Mouse (Mus musculus) left cerebral cortex, adult 9 months (tissue): ENCODE measurements around the gene 1110032A03Rik.

Experiments used
- DNase-seq, 2 experiments: peaks; one replicate each; pipeline ENCODE4 v3.0.0; 2022; ENCODE audit warnings: low spot score in 2 of 2

Gene 1110032A03Rik

DNA sequence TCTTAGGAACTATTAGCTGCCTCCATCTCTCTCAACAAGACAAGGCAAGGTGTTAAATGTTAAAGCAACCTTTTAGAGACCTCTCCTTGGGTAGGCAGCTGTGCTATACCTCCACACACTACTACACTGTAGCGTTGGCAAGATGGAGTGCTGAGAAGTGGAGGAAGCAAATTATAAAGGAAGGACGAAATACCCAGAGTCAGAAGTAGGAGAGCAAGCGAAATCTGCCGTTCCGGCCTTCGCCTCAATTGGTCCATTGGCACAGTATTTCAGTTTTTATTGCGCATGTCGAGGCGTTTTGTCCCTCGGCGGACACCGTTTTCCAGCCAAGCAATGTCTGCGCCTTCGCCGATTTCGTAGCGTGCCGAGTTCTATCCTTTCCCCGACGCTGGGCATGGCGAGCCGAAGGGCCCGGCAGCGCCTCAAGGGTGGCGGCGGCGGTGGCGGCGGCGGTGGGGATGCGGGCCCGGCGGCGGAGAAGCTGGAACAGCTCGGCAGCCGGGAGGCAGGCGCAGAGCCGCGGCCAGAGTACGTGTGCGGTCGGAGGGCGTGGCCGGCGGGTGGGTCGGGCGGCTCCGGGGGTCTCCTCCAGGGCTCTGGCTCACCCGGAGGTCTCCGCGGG, at the start of gene 1110032A03Rik, which contains the start of gene Alg9:
1110032A03Rik (minus strand) TSS at position 530 of the 622 bp plus-strand sequence.
Alg9 (plus strand) TSS at position 29 of the 622 bp plus-strand sequence.
- peak; percentile 57 to 89 for DNase-seq

DNA sequence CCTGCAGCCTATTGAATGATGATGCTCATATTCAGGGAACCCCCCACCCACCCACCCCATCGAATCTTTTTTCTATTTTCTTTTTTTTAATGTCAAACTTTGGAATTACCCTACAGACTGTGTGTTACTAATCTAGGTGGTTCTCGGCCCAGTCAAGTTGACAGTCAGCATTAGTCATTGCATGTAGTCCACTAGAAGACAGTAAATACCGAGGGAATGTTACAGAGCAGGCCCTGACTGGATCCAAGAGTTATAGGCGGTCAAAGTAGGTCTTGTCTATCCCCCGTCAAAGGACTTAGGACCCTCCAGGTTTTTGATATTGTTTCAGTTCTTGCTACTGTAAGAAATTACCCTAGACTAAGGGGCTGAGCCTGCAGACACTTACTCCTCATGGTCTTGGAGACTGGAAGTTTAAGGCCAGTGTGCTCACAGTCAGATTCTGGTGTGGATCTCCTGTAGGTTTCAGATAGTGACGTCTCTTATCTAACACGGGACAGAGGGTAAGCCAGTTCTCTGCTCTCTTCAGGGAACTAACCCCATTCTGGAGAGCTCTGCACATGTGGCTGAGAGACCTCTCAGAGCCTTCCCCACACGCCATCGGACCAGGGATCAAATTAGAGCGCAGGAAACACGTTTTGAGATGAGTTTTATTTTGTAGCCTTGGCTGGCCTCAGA, 48.6 kb upstream of the 1110032A03Rik start:
- DNase-seq = no peak

DNA sequence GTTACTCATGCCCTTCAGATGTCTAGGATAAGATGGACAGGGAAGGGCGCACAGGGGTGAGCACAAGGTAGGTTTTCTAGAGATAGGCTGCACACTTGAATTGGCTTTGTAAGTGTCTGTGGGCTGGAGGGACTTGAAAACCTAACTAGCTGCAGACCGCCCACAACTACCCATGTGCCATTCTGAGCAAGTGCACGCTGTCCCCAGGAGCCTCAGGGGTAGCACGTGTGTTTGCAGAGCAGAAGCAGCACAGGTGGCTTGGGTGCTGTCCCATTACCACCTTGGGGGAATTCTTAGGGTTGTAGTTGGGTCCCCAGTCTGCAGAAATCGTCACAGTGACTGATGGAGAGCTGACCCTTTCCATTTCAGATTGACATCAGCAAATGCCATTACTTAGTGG, 46.9 kb upstream of the 1110032A03Rik start:
- DNase-seq = no peak

DNA sequence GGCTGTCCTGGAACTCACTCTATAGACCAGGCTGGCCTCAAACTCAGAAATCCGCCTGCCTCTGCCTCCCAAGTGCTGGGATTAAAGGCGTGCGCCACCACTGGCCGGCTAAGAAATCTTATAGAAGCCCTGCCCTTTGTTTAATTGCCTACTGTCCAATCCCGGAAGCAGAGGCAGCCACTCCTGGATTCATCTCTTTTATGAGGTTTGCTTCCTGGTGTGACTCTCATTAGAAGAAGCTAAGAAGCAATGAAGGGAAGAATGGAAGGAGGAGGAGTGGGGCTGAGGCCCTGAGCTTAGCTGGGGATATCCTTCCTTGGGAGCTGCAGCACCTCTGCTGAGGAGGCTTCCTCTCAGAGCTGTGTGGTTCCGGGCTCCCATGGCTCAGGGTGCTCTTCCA, 46.3 kb upstream of the 1110032A03Rik start:
- DNase-seq = no peak

DNA sequence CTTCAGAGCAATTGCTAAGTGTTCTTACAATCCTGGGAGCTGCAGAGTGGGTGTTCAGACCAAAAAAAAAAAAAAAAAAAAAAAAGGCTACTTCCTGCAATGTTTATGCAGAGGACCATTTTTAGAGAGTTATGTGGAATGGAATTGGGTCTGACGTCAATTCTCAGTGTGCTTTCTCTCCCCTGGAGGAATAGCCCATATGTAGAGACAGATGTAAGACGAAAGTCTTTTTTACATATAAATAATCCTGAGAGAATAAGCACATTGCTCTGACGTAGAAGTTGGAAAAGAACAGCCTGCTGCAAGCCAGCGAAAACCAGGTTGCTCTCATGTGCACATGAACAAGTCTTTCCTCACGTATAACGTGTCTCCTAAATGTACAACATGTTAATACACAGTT, 44.4 kb upstream of the 1110032A03Rik start:
- DNase-seq = peak; percentile 32 to 56

DNA sequence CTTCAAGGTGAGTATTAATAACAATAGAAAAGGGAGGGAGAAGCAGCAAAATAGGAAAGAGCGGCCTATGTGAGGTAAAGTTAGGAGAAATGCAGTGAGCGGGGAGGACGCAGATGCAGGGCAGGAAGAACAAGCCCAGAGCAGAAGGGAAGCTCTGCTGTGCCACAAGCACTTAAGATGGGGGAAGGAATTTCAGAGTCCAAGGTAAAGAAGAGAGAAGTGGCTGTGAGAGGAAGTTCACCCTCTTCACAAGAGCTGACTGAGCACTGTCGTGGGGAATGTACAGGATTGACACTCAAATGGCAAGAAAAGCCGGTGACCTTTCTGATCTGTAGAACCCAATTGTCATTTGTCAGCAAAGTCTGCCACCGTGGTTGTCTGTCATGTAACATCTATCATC, 42.7 kb upstream of the 1110032A03Rik start:
- no peak for DNase-seq

DNA sequence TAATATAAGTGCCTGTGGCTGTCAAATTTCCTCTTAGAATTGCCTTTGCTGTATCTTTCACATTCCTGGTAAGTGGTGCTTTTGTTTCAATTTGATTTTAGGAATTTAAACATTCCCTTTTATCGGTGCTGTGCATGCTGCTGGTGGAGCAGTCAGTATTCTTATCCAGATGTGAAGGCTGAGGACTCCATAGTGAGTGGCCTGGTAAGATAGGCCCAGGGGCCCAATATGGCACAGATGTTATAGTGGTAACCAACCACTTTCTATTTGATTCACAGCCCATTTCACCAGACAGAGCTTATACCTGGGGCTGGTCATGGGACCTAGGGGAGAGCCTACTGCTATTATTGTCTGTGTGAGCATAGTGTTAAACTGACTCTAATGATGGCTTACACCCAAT, 41.2 kb upstream of the 1110032A03Rik start:
- no peak for DNase-seq

DNA sequence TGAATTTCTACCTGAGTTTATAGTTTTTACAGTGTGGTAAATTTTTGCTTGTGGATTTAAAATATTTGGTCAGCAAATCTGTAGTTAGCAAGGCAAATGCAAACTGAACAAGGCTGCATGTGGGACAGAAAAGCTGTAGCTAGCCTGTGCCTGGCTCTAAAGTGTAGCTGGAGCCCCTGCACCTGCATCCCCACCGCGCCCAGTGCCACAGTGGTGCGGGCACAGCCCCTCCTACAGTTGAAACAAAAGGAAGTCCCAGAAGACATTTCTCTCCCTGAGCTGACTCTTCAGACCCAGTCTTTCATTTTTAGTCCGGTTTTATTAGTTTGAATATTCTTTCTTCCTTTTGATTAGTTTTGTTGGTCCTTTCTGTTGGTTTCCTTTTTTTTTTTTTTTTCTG, 40.3 kb upstream of the 1110032A03Rik start:
- DNase-seq = no peak

DNA sequence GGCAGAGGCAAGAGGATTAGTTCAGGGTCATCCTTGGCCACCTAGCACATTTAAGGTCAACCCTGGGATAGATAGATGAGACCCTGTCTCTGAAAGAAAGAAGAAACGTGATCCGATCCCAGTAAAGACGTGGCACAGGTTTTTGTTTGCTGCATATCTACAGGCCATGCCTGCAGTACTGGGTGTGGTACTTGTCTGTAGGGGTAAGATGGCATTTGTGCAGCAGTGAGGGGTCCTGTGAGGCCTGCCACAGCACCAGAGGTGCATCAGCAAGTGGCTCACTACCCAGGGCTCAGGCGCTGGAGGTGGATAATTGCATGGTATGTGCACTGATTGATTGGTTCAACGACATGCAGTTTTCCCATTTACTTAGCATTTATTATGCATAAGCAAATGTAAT, 38.5 kb upstream of the 1110032A03Rik start:
- DNase-seq = no peak

DNA sequence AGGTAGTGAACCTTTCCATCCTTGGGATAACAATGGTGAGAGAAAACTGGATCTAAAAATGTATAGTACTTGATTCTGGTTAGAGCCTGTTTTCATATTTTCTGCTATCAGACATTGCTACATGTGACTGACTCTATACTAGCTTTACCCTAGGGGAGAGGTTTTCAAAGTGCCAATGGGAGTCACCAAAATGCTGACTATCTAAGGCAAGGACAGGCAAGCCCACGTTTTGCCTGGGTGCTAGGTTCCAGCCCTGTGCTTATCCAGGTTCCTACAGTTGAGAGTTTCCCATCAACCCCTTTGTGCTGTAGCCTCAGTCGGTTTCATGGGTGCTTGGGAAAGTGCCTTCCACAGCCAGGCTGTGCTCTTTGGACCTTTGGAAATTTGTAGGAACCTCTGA, 36.4 kb upstream of the 1110032A03Rik start:
- no peak for DNase-seq

DNA sequence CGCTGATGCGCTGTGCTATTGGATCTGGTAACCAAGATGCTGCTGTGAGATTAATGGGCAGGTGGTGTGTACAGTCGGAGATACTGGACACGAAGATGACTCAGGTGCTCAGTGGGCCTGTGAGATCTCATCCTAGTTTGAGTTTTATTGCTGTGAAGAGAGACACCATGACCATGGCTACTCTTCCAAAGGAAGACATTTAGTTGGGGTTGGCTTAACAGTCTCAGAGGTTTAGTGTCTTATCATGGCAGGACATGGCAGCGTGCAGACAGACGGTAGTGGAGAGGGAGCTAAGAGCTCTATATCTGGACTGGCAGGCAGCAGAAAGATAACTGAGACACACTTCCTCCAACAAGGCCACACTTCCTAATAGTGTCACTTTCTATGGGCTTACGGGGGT, 35.9 kb upstream of the 1110032A03Rik start:
- DNase-seq = no peak

DNA sequence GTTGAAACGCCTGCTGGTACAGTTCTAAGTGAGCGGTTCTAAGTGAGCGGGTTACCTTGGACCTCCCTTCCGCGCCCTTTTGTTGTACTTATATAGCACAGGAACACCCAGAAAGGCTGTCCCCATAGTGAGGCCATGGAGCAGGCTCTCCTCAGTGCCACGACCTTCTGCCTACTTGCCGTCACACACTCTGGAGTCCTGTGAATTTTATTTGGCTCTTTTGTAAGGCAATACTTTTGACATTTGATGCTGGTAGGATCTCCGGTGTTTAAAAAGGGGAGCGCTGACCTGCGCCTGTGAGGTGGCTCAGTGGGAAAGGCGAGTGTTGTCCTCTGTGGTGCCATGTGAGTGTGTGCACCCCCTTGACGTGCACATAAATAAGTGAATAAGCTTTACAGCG, 33.8 kb upstream of the 1110032A03Rik start:
- no peak for DNase-seq

DNA sequence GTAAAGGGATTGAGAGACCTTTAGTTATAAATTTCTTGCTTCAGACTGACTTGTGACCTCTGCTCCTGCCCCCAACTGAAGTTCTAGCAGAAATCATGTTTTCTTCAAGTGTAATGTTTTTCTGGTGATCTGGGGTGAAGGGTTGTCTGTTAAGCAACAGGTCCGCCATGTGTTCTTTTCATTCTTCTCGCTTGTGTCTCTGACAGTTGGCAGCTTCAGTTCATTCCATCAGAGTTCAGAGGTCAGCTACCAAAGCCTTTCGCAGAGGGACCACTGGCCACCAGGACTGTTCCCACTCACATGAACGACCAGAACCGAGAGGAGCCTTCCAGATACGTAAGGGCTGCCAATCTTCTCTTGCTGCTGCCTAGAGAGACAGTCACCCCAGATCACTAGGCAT, 33.2 kb upstream of the 1110032A03Rik start:
- no peak for DNase-seq

DNA sequence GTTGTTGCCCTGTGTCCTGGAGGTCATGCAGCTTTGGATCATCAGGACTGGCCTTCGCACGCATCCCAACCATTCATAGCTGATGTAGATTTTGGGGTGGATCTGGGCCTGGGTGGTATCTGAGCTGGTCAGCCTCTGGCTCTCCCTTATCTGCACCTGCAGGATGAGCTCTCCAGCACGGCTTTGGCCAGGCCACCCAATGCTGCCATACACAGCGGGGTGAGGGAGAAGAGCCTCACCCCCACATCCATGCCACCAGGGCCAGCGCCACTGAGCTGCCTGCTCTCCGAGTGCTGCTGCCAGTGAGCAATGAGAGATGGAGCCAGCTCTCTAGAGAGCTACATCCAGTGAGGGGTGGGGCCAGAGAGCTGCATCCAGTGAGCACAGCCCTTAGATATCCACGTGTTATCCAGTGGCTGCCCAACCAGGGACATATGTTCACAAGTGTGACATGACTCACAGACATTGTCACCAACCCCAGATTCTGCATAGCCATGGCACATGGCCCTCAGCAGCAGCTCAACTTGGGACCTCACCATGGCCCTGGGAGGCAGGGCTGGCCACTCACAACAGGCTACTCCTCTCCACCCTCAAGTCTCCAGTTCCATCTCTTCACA, 27.8 kb upstream of the 1110032A03Rik start:
- no peak for DNase-seq

DNA sequence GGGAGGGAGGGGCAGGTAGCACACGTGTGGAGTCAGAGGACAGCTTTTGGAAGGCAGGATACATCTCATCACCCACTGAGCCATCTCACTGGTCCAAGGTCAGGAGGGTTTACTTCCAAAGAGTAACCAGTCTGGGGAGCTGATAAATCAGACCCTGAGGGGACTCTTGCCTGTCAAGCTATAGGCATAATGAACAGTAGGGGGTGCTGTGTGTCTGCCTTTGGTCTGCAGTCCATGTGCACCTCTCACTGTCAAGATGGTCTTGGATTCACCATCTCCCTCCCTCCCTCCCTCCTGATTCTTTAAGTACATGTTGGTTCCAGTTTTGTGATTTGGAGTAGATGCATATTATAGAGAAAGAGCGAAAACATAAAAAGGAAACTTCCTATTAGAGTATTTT, 25.7 kb upstream of the 1110032A03Rik start:
- peak in 1 of 2 experiments; percentile 43 for DNase-seq

DNA sequence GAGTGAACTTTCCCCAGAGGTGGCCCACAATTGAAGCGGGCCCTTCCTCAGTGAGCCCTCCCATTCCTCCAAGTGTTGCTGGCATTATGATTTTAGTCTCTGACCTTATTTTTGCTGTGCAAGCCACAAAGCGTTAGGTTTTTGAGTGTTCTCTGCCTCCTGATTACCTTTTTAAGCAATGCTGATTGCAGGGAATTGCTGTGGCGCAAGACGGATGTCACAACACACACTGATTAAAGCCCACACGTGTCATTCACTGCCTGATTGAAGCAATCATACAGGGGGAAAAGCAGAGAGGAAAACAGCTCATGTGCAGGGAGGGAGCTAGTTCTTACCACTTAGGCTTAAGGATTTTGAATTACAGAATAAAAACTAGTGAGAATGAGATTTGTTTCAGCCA, 23.0 kb upstream of the 1110032A03Rik start:
- DNase-seq = no peak

DNA sequence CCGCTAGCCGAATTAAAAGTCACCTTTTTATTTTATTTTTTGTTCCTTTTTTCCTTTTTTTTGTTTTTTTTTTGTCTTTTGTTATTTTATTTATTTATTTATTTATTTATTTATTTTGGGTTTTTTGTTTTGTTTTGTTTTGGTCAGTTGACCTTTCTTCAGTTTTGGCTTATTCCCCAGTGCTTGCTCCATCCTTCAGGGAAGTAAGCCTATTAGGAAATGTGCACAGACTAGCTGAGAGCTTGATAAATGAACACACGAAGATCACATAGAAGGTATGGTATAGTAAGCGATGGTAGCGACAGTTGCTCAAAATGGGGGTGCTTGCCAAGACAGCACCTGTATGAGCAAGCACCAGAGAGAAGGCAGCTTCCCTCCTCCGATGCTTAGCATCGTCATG, 22.3 kb upstream of the 1110032A03Rik start:
- no peak for DNase-seq

DNA sequence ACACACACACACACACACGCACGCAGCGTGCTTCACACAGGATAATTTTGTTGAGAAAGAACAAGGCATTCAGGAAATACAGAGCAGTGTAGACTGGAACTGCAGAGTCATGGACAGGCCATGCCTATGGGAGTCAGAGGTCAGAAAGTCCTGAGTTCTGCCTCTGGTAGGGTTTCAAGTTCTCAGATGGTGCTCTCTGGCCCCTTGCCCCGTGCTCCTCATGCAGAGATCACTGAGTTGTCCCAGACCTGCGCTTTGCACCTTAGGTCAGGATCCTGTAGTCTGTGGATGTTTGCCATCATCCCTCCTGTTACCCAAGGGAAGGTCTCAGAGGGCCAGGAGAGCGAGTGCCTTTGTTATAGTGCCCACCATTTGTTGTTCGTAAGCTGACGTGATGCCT, 21.5 kb upstream of the 1110032A03Rik start:
- DNase-seq = no peak

DNA sequence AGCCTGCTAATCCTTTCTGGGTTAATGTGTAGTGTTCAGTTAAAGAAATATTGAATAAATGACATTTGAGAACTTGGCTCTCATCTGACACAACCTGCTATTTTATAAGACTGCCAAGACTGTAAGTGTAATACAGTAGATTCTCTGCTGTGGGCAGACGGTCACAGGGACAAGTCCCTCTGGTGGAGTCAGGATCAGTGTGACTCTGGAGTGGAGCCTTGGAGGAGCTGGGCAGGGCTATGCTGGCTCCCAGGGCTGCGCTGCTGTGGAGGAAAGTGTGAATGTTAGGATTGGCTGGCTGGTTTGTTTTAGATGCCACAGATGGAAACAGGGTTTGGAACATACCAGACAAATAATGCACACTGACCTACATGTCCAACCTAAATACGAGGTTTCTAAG, 19.9 kb upstream of the 1110032A03Rik start:
- DNase-seq = no peak

DNA sequence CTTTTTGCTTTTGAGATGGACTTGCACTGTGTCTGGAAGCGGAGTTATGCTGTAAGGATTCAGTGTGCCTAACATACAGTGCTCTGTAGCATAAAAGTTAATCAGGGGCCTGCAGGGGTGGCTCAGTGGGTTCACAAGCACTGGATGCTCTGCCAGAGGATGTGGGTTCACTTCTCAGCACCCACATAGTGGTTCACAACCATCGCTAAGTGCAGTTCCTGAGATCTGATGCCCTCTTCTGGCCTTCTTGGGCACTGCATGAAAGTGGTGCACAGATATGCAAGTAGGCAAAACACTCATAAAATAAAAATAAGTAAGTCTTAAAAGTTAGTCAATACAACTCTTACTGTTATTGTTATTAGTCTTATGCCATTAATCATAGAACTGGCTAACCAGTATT, 6.8 kb upstream of the 1110032A03Rik start:
- no peak for DNase-seq

DNA sequence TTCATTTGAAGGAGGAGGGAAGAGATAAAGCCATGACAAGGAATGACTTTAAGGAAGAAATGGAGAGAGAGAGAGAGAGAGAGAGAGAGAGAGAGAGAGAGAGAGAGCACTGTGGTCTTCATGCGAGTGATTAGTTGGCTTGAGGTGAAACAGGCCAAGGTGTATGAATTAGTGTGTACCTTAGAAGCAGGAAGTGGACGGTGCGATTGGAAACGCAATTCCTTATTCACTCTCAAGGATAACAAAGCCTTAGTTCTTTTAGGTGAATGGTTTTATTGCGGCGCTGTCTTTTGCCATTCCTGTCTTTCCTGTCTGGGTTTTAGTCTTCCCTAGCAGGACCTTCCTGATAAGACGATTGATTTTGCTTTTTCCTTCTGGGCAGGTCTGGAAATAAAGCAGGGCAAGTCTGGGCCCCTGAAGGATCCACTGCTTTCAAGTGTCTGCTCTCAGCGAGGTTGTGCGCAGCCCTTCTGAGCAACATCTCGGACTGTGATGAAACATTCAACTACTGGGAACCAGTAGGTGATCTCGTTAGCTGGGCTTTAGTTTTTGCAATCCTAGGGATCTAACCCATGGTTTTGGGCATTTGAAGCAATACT, 941 bp upstream of the 1110032A03Rik start:
- no peak for DNase-seq

DNA sequence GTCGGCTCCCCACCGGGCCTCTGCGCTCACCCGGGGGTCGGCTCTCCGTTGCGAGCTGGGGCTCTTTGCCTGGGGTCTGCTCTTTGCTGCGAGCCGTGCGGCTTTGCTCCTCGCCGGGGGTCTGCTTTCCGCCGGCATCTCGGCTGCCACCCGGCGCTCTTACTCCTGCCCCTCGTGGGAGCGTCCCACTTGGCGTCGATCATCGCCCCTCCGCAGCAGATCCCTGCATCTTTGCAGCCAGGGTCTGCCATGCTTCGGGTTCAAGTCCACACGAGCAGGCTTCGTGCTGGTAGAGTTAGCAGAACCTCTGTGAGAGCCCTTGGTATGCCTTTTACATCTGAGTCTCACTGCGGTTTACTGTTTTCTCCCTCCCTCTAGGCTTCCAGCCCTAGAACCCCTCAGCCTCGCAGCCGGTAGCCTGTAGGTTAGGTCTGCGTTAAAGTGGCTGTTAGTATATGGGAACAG, 374 bp upstream of the 1110032A03Rik start:
- DNase-seq = no peak

DNA sequence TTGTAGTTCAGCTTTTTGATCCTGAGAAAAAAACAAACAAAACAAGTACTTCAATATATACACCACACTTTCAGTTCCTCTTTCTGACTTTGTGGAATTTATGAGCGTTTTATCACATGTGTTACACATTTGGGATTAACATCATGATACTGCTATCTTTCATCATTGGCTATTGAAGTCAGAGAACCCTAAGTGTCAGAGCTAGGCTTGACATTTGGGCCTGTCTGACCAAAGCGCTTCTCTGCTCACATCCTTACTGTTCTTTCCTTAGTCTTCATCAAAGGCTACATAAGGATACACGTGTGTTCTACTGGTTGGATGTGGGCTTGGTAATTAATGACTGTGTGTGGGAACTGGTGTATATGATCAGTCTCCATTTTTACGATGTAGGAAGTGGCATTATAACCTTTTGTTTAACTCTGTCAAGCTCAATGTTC, 1.3 kb downstream of the 1110032A03Rik start:
- DNase-seq = no peak
